Mouse (Mus musculus): ENCODE data around the gene Shox2.

- no peak for TF ChIP-seq CTCF (IDR thresholded peaks at IDR 0.05; ENCODE audit: low read depth, low read length)
- no peak for TF ChIP-seq GATA2 (IDR thresholded peaks at IDR 0.05; ENCODE audit: borderline replicate concordance, low read depth, low read length)
- TF ChIP-seq TAL1 (conservative IDR thresholded peaks at IDR 0.05; ENCODE audit: low read depth, low read length): no peak
Observed at GRCm38 (mm10) chr3:66972191-66972950, 9.2 kb downstream of the Shox2 start.
